Comparison of ENCODE assay signal across 15 mouse cellular contexts in the genomic region with DNA sequence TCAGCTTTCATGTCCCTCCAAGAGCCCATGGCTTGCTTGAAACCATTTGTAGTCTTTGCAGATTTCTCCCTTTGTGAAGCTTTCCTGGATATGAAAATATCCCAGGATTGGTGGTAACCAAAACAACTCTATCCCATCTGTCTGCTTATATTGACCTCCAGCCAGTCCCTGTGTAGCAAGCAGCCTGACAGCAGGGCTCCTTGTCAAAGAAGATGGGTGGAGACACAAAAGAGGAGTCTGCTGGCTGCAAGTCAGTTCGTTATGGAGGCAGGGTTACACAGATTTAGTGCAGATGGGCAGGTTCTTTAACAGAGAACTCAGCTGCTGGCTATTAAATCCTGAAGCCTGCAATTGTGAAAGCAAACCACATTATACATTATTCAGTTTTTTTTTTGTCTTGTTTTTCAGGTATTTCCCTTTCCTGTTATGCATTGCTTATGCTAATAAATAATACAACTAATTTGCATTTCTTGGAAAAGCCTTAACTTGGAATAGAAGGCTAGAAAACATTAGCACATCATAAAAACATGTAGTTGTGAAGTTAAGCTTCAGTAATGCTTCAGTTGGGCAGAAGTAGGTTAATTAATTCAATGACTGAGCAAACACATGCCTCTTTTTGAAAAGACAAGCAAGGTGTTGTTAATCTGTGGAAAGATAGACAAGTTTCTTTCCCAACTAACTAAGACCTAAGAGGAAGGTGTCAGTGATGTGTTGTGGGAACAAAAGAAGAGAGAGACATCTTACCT.
DNase-seq lines count a peak whose midpoint lies in the region; ATAC-seq and TF ChIP-seq lines count a peak whose summit lies in the region.
"Had no signal": no experiment of that assay in that cellular context is flagged by ENCODE, and none has a peak within 500 bp of the region (broad histone marks: within the 10 kb centered on the region; RNA-seq: fewer than 3 reads in every experiment).

No protein-coding gene starts in this region.

- no peak overlapping the region for H3K27ac ChIP-seq in heart, embryonic 12.5 days (ENCODE audit: poor library complexity, severe bottlenecking)
- H3K27ac ChIP-seq in midbrain, embryonic 13.5 days: peak overlapping the region; percentile 22; the same call in 1 of the 2 replicates
- H3K27ac ChIP-seq in midbrain, embryonic 11.5 days (ENCODE audit: low read depth, low read length): no peak overlapping the region
- H3K27ac ChIP-seq in forebrain, postnatal 0 days (ENCODE audit: low read depth, low read length): peak overlapping the region; percentile 4; the same call in 1 of the 2 replicates
- H3K27ac ChIP-seq: embryonic facial prominence, embryonic 13.5 days; limb, embryonic 15.5 days; lung, embryonic 15.5 days; neural tube, embryonic 15.5 days had no signal

- H3K36me3 ChIP-seq in heart, embryonic 12.5 days: no peaks in the 10 kb centered on the region
- no peaks in the 10 kb centered on the region for H3K36me3 ChIP-seq in midbrain, embryonic 13.5 days
- H3K36me3 ChIP-seq in midbrain, embryonic 11.5 days (ENCODE audit: control insufficient read depth, insufficient read depth, low read length): no peaks in the 10 kb centered on the region
- H3K36me3 ChIP-seq in forebrain, postnatal 0 days (ENCODE audit: insufficient read depth): no peaks in the 10 kb centered on the region
- H3K36me3 ChIP-seq: embryonic facial prominence, embryonic 13.5 days; limb, embryonic 15.5 days; lung, embryonic 15.5 days; neural tube, embryonic 15.5 days had no signal

- 35% methylated on average over 1 of the region's 1 CpGs for WGBS in heart, embryonic 12.5 days
- WGBS in midbrain, embryonic 13.5 days: 0% methylated on average over 1 of the region's 1 CpGs
- WGBS in midbrain, embryonic 11.5 days: 4% methylated on average over 1 of the region's 1 CpGs
- 6% methylated on average over 1 of the region's 1 CpGs for WGBS in forebrain, postnatal 0 days

- no peak for ATAC-seq in heart, embryonic 12.5 days (ENCODE audit: insufficient number of reproducible peaks, low FRiP score)
- no peak for ATAC-seq in midbrain, embryonic 13.5 days
- ATAC-seq in midbrain, embryonic 11.5 days (ENCODE audit: low FRiP score): no peak
- peak; percentile 89 for ATAC-seq in forebrain, postnatal 0 days

- peak; percentile 8 to 12 for DNase-seq in heart, adult 9 months (ENCODE audit: low spot score in 2 of 2)
- DNase-seq in midbrain, embryonic 11.5 days (ENCODE audit: low spot score, missing footprints): no peak
- DNase-seq in forebrain, postnatal 0 days: peak; percentile 68
- DNase-seq in MN1 (ENCODE audit: low spot score): no peak
- no peak for DNase-seq in frontal cortex, postnatal 36 days (ENCODE audit: low spot score in 2 of 2)
- DNase-seq: adrenal gland, postnatal 14 days; cerebellum, adult 11-12 months; kidney, adult 11 months; thymus, postnatal 4 days had no signal

- TF ChIP-seq CTCF in forebrain, postnatal 0 days (IDR thresholded peaks at IDR 0.05; ENCODE audit: low read depth): no peak

- no peaks in the 10 kb centered on the region for H3K27me3 ChIP-seq in heart, embryonic 12.5 days (replicated peaks)
- H3K27me3 ChIP-seq in midbrain, embryonic 13.5 days: no peaks in the 10 kb centered on the region
- no peaks in the 10 kb centered on the region for H3K27me3 ChIP-seq in midbrain, embryonic 11.5 days (ENCODE audit: control insufficient read depth, insufficient read depth, low read length)
- H3K27me3 ChIP-seq in forebrain, postnatal 0 days (ENCODE audit: insufficient read depth, low read length): no peaks in the 10 kb centered on the region
- H3K27me3 ChIP-seq: embryonic facial prominence, embryonic 13.5 days; limb, embryonic 15.5 days; lung, embryonic 15.5 days; neural tube, embryonic 15.5 days had no signal

- no peak overlapping the region for H3K9ac ChIP-seq in heart, embryonic 12.5 days
- no peak overlapping the region for H3K9ac ChIP-seq in midbrain, embryonic 13.5 days (replicated peaks)
- H3K9ac ChIP-seq in midbrain, embryonic 11.5 days (ENCODE audit: low read length): no peak overlapping the region
- no peak overlapping the region for H3K9ac ChIP-seq in forebrain, postnatal 0 days
- H3K9ac ChIP-seq: embryonic facial prominence, embryonic 13.5 days; limb, embryonic 15.5 days; lung, embryonic 15.5 days; neural tube, embryonic 15.5 days had no signal

- H3K4me3 ChIP-seq in heart, embryonic 12.5 days: no peak overlapping the region
- no peak overlapping the region for H3K4me3 ChIP-seq in midbrain, embryonic 13.5 days (replicated peaks)
- no peak overlapping the region for H3K4me3 ChIP-seq in midbrain, embryonic 11.5 days (ENCODE audit: low read depth, low read length)
- no peak overlapping the region for H3K4me3 ChIP-seq in forebrain, postnatal 0 days (ENCODE audit: low read depth, low read length)
- H3K4me3 ChIP-seq: embryonic facial prominence, embryonic 13.5 days; limb, embryonic 15.5 days; lung, embryonic 15.5 days; neural tube, embryonic 15.5 days had no signal

- H3K4me2 ChIP-seq in heart, embryonic 12.5 days: no peak overlapping the region
- no peak overlapping the region for H3K4me2 ChIP-seq in midbrain, embryonic 13.5 days (replicated peaks)
- H3K4me2 ChIP-seq in midbrain, embryonic 11.5 days: no peak overlapping the region
- no peak overlapping the region for H3K4me2 ChIP-seq in forebrain, postnatal 0 days (ENCODE audit: low read depth)
- H3K4me2 ChIP-seq: embryonic facial prominence, embryonic 13.5 days; limb, embryonic 15.5 days; lung, embryonic 15.5 days; neural tube, embryonic 15.5 days had no signal

- H3K9me3 ChIP-seq in heart, embryonic 12.5 days (replicated peaks): no peaks in the 10 kb centered on the region
- no peaks in the 10 kb centered on the region for H3K9me3 ChIP-seq in midbrain, embryonic 13.5 days
- no peaks in the 10 kb centered on the region for H3K9me3 ChIP-seq in midbrain, embryonic 11.5 days (ENCODE audit: control insufficient read depth, low read length)
- no peaks in the 10 kb centered on the region for H3K9me3 ChIP-seq in forebrain, postnatal 0 days (ENCODE audit: low read length)
- H3K9me3 ChIP-seq: embryonic facial prominence, embryonic 13.5 days; limb, embryonic 15.5 days; lung, embryonic 15.5 days; neural tube, embryonic 15.5 days had no signal

- H3K4me1 ChIP-seq in heart, embryonic 12.5 days (replicated peaks): no peaks in the 10 kb centered on the region
- peaks cover 8% of the 10 kb centered on the region for H3K4me1 ChIP-seq in midbrain, embryonic 13.5 days (replicated peaks)
- H3K4me1 ChIP-seq in midbrain, embryonic 11.5 days (ENCODE audit: control insufficient read depth, insufficient read depth, low read length): no peaks in the 10 kb centered on the region
- H3K4me1 ChIP-seq in forebrain, postnatal 0 days (ENCODE audit: insufficient read depth): 0 out of 2 replicates have a peak, but pooled peaks cover 3% of the 10 kb centered on the region
- H3K4me1 ChIP-seq: embryonic facial prominence, embryonic 13.5 days; limb, embryonic 15.5 days; lung, embryonic 15.5 days had no signal

Comparison
In these comparisons a context has a peak if more than half of its experiments do, and no peak if none do; other contexts are left out.
1. H3K27ac ChIP-seq: peak in midbrain, embryonic 13.5 days (single experiment) and forebrain, postnatal 0 days (single experiment); none in heart, embryonic 12.5 days (single experiment) and midbrain, embryonic 11.5 days (single experiment).
2. DNase-seq: peak in heart, adult 9 months (2 of 2) and forebrain, postnatal 0 days (single experiment); none in midbrain, embryonic 11.5 days (single experiment), MN1 (single experiment) and frontal cortex, postnatal 36 days (0 of 2).